Mouse (Mus musculus) lung, embryonic 14.5 days (tissue): ENCODE measurements at regions not wholly inside any gene's neighbourhood (a gene's known extent, or its start where the extent isn't known, plus 50 kb on each side); places are given as distances from the start of the nearest gene placed in this dataset.

ENCODE experiments used
- ATAC-seq: fragments of 200-750 bp; cut with Nextera tagmentation; 2 replicates; pipeline ENCODE4 v1.8.0; 2017; ENCODE audit warnings: mild to moderate bottlenecking, moderate TSS enrichment, moderate library complexity; ENCODE audit not compliant: insufficient read depth
- DNase-seq: peaks from one replicate; pipeline ENCODE4 v3.0.0-alpha.2; 2015
- H3K27ac ChIP-seq: fragments of 300-500 bp; sonication (generic); 2 replicates; pipeline ENCODE4 v1.5.1; 2014; ENCODE audit warnings: low read depth, mild to moderate bottlenecking, moderate library complexity
- H3K27me3 ChIP-seq: fragments of 300-500 bp; sonication (generic); 2 replicates; pipeline ENCODE4 v1.6.1; 2014; ENCODE audit warnings: low read length, control low read depth; ENCODE audit not compliant: insufficient read depth
- H3K36me3 ChIP-seq: fragments of 300-500 bp; sonication (generic); 2 replicates; pipeline ENCODE4 v1.6.1; 2014; ENCODE audit warnings: control low read depth; ENCODE audit not compliant: insufficient read depth
- H3K4me1 ChIP-seq: fragments of 300-500 bp; sonication (generic); 2 replicates; pipeline ENCODE4 v1.6.1; 2014; ENCODE audit warnings: antibody characterized with exemption, control low read depth; ENCODE audit not compliant: insufficient read depth
- H3K4me2 ChIP-seq: fragments of 300-500 bp; sonication (generic); 2 replicates; pipeline ENCODE4 v1.6.1; 2014; ENCODE audit warnings: mild to moderate bottlenecking
- H3K4me3 ChIP-seq: fragments of 300-500 bp; sonication (generic); 2 replicates; pipeline ENCODE4 v1.5.1; 2014; ENCODE audit warnings: low read depth, low read length
- H3K9ac ChIP-seq: fragments of 300-500 bp; sonication (generic); 2 replicates; pipeline ENCODE4 v1.6.1; 2014
- H3K9me3 ChIP-seq: fragments of 300-500 bp; sonication (generic); 2 replicates; pipeline ENCODE4 v1.6.1; 2016; ENCODE audit warnings: low read depth, low read length, control low read depth
- CTCF ChIP-seq: IDR thresholded peaks from 2 replicates; pipeline ENCODE4 v1.5.1; 2016; ENCODE audit warnings: antibody characterized with exemption, low read depth
- WGBS: fragments of 180-500 bp; shearing (Covaris S2); extraction: QIAGEN DNeasy Blood & Tissue Kit; methylation state at CpG from one replicate; pipeline ENCODE4 v1.1.7; 2014; 5-methylcytosine and 5-hydroxymethylcytosine counted together

DNA sequence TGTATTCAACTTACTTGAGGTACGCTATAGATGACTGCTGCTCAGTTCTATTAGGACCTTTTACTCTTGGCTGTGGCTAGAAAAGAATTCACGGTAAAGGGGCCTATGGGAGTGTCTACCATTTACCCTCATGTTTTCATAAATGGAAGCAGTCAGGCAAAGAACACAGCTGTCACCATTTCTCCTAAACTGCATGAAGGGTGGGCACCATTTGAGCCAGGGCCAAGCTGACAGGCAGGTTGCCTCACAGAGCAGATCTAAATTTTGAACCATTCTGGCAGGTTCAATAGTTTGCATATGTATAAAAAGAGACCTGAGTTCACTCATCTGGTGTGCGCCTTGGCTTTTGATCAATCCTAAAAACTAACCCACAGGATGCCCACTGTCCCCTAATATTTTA lies 410.3 kb downstream of the Rwdd3 start:
- no peak overlapping the region for H3K9ac ChIP-seq
- no peak overlapping the region for H3K4me2 ChIP-seq
- H3K27ac ChIP-seq = no peak overlapping the region
- ATAC-seq = no peak
- WGBS = 83% methylated on average over 3 of the region's 3 CpGs
- no peaks in the 10 kb centered on the region for H3K9me3 ChIP-seq
- H3K36me3 ChIP-seq = no peaks in the 10 kb centered on the region
- no peaks in the 10 kb centered on the region for H3K27me3 ChIP-seq
- DNase-seq = no peak
- no peaks in the 10 kb centered on the region for H3K4me1 ChIP-seq
- TF ChIP-seq CTCF = no peak
- H3K4me3 ChIP-seq = no peak overlapping the region

- no peaks in the 10 kb centered on the region for H3K27me3 ChIP-seq
- H3K9ac ChIP-seq = no peak overlapping the region
- no peak for DNase-seq
- no peak overlapping the region for H3K4me2 ChIP-seq
- H3K36me3 ChIP-seq = no peaks in the 10 kb centered on the region
- no peaks in the 10 kb centered on the region for H3K9me3 ChIP-seq
- H3K4me3 ChIP-seq = no peak overlapping the region
- TF ChIP-seq CTCF = no peak
- no peak for ATAC-seq
- WGBS = 80% methylated on average over 4 of the region's 4 CpGs
- no peak overlapping the region for H3K27ac ChIP-seq
- H3K4me1 ChIP-seq = no peaks in the 10 kb centered on the region
These were observed 423.0 kb downstream of the Rwdd3 start for GRCm38 (mm10) chr3:120748513-120748912.

DNA sequence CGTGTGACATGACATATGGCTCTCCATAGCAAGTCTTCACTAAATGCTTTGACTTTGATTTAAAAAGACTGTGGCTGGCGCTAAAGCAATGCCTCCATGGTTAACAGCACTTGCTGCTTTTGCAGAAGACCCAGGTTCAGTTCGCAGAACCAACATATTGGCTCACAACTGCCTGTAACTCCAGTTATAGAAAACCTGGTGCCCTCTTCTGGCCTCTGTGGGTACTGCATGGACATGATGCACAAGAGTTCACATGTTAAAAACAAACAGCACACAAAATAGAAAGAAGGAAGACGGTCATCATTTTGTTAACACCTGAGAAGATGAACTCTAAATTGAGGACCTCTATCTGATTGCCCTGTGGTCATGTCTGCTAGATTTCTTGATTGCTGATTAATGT lies 423.8 kb downstream of the Rwdd3 start:
- ATAC-seq (no peak), DNase-seq (peak; percentile 43)
- WGBS = 86% methylated on average over 4 of the region's 4 CpGs
- H3K4me3 ChIP-seq = no peak overlapping the region
- H3K4me2 ChIP-seq = no peak overlapping the region
- no peak overlapping the region for H3K9ac ChIP-seq
- H3K27me3 ChIP-seq = no peaks in the 10 kb centered on the region
- H3K9me3 ChIP-seq = no peaks in the 10 kb centered on the region
- TF ChIP-seq CTCF = peak; percentile 50
- no peaks in the 10 kb centered on the region for H3K36me3 ChIP-seq
- no peak overlapping the region for H3K27ac ChIP-seq
- no peaks in the 10 kb centered on the region for H3K4me1 ChIP-seq

DNA sequence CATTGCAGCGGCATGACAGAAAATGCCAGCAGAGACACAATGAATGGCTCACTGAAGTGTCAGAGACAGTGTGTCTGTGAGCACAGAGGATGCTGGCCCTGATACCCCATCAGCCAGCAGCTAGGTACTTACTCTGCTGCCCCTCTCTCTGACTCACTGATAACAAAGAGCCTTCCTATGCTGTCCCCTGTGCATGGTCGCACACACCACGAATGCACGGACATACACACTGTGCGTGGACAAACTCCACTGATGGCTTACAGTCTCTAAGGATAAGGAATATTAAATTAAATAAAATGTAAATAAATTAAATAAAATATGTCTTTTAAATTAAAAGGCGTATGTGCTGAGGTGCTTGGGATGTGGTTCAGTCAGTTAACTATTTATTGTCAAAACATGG lies 438.2 kb downstream of the Rwdd3 start:
- WGBS = 91% methylated on average over 6 of the region's 6 CpGs

GRCm38 (mm10) chr3:120732391-120732790 lies 439.1 kb downstream of the Rwdd3 start:
- Histone ChIP-seq H3K9me3 (no peaks in the 10 kb centered on the region), H3K36me3 (no peaks in the 10 kb centered on the region), H3K4me3 (no peak overlapping the region), H3K9ac (no peak overlapping the region), H3K4me2 (no peak overlapping the region), H3K27me3 (no peaks in the 10 kb centered on the region), H3K27ac (no peak overlapping the region), H3K4me1 (no peaks in the 10 kb centered on the region)
- ATAC-seq (no peak), DNase-seq (no peak)
- WGBS = 89% methylated on average over 8 of the region's 8 CpGs
- TF ChIP-seq CTCF = no peak

More for the DNA sequence above, 438.2 kb downstream of the Rwdd3 start:
- H3K36me3 ChIP-seq = no peaks in the 10 kb centered on the region
- H3K4me2 ChIP-seq = no peak overlapping the region
- no peaks in the 10 kb centered on the region for H3K4me1 ChIP-seq
- no peak overlapping the region for H3K27ac ChIP-seq
- DNase-seq = no peak
- H3K4me3 ChIP-seq = no peak overlapping the region
- no peak for TF ChIP-seq CTCF
- ATAC-seq = no peak
- no peaks in the 10 kb centered on the region for H3K27me3 ChIP-seq
- no peaks in the 10 kb centered on the region for H3K9me3 ChIP-seq
- no peak overlapping the region for H3K9ac ChIP-seq

DNA sequence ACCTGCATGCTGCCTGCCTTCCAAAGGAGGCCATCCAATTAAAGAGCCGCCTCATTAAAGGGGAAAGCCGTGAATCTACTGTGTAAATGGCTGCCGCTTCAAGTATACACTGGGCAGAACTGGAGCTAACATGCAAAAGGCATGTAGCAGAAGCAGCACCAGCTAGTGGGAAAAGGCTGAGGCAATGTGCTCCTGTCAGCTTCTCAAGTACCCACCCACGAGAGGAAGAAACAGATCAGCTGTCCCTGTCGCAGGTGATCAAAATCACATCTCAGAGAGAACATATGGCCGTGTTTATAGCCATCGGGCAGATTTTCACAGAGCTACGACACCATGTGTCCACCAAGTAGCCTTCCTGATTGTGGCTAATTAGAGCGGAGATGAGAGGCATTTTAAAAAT lies 440.2 kb downstream of the Rwdd3 start:
- Histone ChIP-seq H3K27me3 (no peaks in the 10 kb centered on the region), H3K4me1 (no peaks in the 10 kb centered on the region), H3K4me3 (no peak overlapping the region), H3K27ac (no peak overlapping the region), H3K9me3 (no peaks in the 10 kb centered on the region), H3K36me3 (no peaks in the 10 kb centered on the region), H3K4me2 (no peak overlapping the region), H3K9ac (no peak overlapping the region)
- no peak for ATAC-seq
- no peak for TF ChIP-seq CTCF
- DNase-seq = no peak
- WGBS = 74% methylated on average over 9 of the region's 9 CpGs

- no peak overlapping the region for H3K4me3 ChIP-seq
- ATAC-seq (no peak), DNase-seq (no peak)
- WGBS = 34% methylated on average over 4 of the region's 4 CpGs
- H3K27ac ChIP-seq = no peak overlapping the region
- no peak for TF ChIP-seq CTCF
- H3K4me1 ChIP-seq = no peaks in the 10 kb centered on the region
- H3K27me3 ChIP-seq = no peaks in the 10 kb centered on the region
- H3K9me3 ChIP-seq = no peaks in the 10 kb centered on the region
- no peak overlapping the region for H3K9ac ChIP-seq
- H3K4me2 ChIP-seq = 0 out of 2 replicates have a peak overlapping the region, but pooled peaks have one; percentile 15
- no peaks in the 10 kb centered on the region for H3K36me3 ChIP-seq
These were observed 441.3 kb downstream of the Rwdd3 start for GRCm38 (mm10) chr3:120730225-120730624.

- ATAC-seq = peak; percentile 49; the same call in 1 of the 2 replicates
- Histone ChIP-seq H3K9ac (no peak overlapping the region), H3K4me2 (0 out of 2 replicates have a peak overlapping the region, but pooled peaks have one; percentile 15), H3K9me3 (no peaks in the 10 kb centered on the region), H3K27ac (no peak overlapping the region), H3K4me3 (no peak overlapping the region), H3K36me3 (no peaks in the 10 kb centered on the region), H3K27me3 (no peaks in the 10 kb centered on the region), H3K4me1 (no peaks in the 10 kb centered on the region)
- DNase-seq = peak; percentile 20
- no peak for TF ChIP-seq CTCF
- 29% methylated on average over 5 of the region's 5 CpGs for WGBS
These were observed 441.8 kb downstream of the Rwdd3 start for GRCm38 (mm10) chr3:120729671-120730070.
